Mouse (Mus musculus): ENCODE measurements around the gene Plxnd1. TPM values are rescaled to one million over a fixed set of nuclear protein-coding genes. Genes with fewer than 3 reads are reported as not detected.

The Plxnd1 gene
- polyA plus RNA-seq, 1 experiment from 2014 or later = 23.8 TPM

GRCm38 (mm10) chr6:115932391-115932790, 62.4 kb downstream of the Plxnd1 start:
- DNase-seq (ENCODE audit: low spot score) = no peak
- no peak for ATAC-seq (ENCODE audit: insufficient read depth, low FRiP score, low TSS enrichment)
- H3K36me3 ChIP-seq (ENCODE audit: control insufficient read depth, insufficient read depth, low read length) = no peaks in the 10 kb centered on the region
- H3K4me2 ChIP-seq (ENCODE audit: low read depth) = no peak overlapping the region
- no peak overlapping the region for H3K4me3 ChIP-seq (ENCODE audit: low read depth, low read length)
- H3K9ac ChIP-seq (ENCODE audit: low read length) = no peak overlapping the region
- H3K27ac ChIP-seq (ENCODE audit: low read depth, low read length) = no peak overlapping the region
- WGBS = 88% methylated on average over 3 of the region's 3 CpGs
- H3K4me1 ChIP-seq (ENCODE audit: control insufficient read depth, insufficient read depth, low read length) = no peaks in the 10 kb centered on the region
- H3K27me3 ChIP-seq (ENCODE audit: control insufficient read depth, insufficient read depth, low read length) = no peaks in the 10 kb centered on the region
- no peaks in the 10 kb centered on the region for H3K9me3 ChIP-seq (ENCODE audit: control insufficient read depth, low read length)

GRCm38 (mm10) chr6:115931639-115932038, 63.2 kb downstream of the Plxnd1 start, which contains the start of gene Rho:
TSS of gene Rho (plus strand) at chr6:115931748.
- Histone ChIP-seq H3K36me3 (ENCODE audit: control insufficient read depth, insufficient read depth, low read length) (no peaks in the 10 kb centered on the region), H3K9me3 (ENCODE audit: control insufficient read depth, low read length) (no peaks in the 10 kb centered on the region), H3K4me3 (ENCODE audit: low read depth, low read length) (no peak within 1 kb of the TSS), H3K4me1 (ENCODE audit: control insufficient read depth, insufficient read depth, low read length) (no peaks in the 10 kb centered on the region), H3K27ac (ENCODE audit: low read depth, low read length) (no peak within 1 kb of the TSS), H3K27me3 (ENCODE audit: control insufficient read depth, insufficient read depth, low read length) (no peaks in the 10 kb centered on the region), H3K4me2 (ENCODE audit: low read depth) (no peak within 1 kb of the TSS), H3K9ac (ENCODE audit: low read length) (no peak within 1 kb of the TSS)
- WGBS = 88% methylated on average over 14 of the region's 14 CpGs
- ATAC-seq (ENCODE audit: insufficient read depth, low FRiP score, low TSS enrichment) = no peak
- DNase-seq (ENCODE audit: low spot score) = no peak

- H3K4me3 ChIP-seq (ENCODE audit: low read depth, low read length) = no peak overlapping the region
- no peak for DNase-seq (ENCODE audit: low spot score)
- WGBS = 72% methylated on average over 5 of the region's 5 CpGs
Measured at GRCm38 (mm10) chr6:115930018-115930417, 64.8 kb downstream of the Plxnd1 start.

GRCm38 (mm10) chr6:115927292-115928242, 67.2 kb downstream of the Plxnd1 start:
- ATAC-seq (ENCODE audit: insufficient read depth, low FRiP score, low TSS enrichment) (no peak), DNase-seq (ENCODE audit: low spot score) (no peak)
- Histone ChIP-seq H3K27ac (ENCODE audit: low read depth, low read length) (no peak overlapping the region), H3K4me1 (ENCODE audit: control insufficient read depth, insufficient read depth, low read length) (no peaks in the 10 kb centered on the region), H3K36me3 (ENCODE audit: control insufficient read depth, insufficient read depth, low read length) (no peaks in the 10 kb centered on the region), H3K27me3 (ENCODE audit: control insufficient read depth, insufficient read depth, low read length) (no peaks in the 10 kb centered on the region), H3K9ac (ENCODE audit: low read length) (no peak overlapping the region), H3K4me2 (ENCODE audit: low read depth) (no peak overlapping the region), H3K4me3 (ENCODE audit: low read depth, low read length) (no peak overlapping the region), H3K9me3 (ENCODE audit: control insufficient read depth, low read length) (no peaks in the 10 kb centered on the region)
- 80% methylated on average over 10 of the region's 10 CpGs for WGBS

More at GRCm38 (mm10) chr6:115930018-115930417, 64.8 kb downstream of the Plxnd1 start:
- Histone ChIP-seq H3K36me3 (ENCODE audit: control insufficient read depth, insufficient read depth, low read length) (no peaks in the 10 kb centered on the region), H3K9me3 (ENCODE audit: control insufficient read depth, low read length) (no peaks in the 10 kb centered on the region), H3K9ac (ENCODE audit: low read length) (no peak overlapping the region), H3K27ac (ENCODE audit: low read depth, low read length) (no peak overlapping the region), H3K27me3 (ENCODE audit: control insufficient read depth, insufficient read depth, low read length) (no peaks in the 10 kb centered on the region), H3K4me1 (ENCODE audit: control insufficient read depth, insufficient read depth, low read length) (no peaks in the 10 kb centered on the region), H3K4me2 (ENCODE audit: low read depth) (no peak overlapping the region)
- ATAC-seq (ENCODE audit: insufficient read depth, low FRiP score, low TSS enrichment) = no peak

- H3K4me3 ChIP-seq (ENCODE audit: low read depth, low read length) = no peak overlapping the region
- no peak overlapping the region for H3K27ac ChIP-seq (ENCODE audit: low read depth, low read length)
- H3K36me3 ChIP-seq (ENCODE audit: control insufficient read depth, insufficient read depth, low read length) = no peaks in the 10 kb centered on the region
- H3K27me3 ChIP-seq (ENCODE audit: control insufficient read depth, insufficient read depth, low read length) = no peaks in the 10 kb centered on the region
- ATAC-seq (ENCODE audit: insufficient read depth, low FRiP score, low TSS enrichment) (no peak), DNase-seq (ENCODE audit: low spot score) (no peak)
- H3K9ac ChIP-seq (ENCODE audit: low read length) = no peak overlapping the region
- no peaks in the 10 kb centered on the region for H3K9me3 ChIP-seq (ENCODE audit: control insufficient read depth, low read length)
- no peaks in the 10 kb centered on the region for H3K4me1 ChIP-seq (ENCODE audit: control insufficient read depth, insufficient read depth, low read length)
- H3K4me2 ChIP-seq (ENCODE audit: low read depth) = no peak overlapping the region
- 88% methylated on average over 10 of the region's 10 CpGs for WGBS
Measured at GRCm38 (mm10) chr6:115926416-115926815, 68.4 kb downstream of the Plxnd1 start.

GRCm38 (mm10) chr6:115924829-115925228, 70.0 kb downstream of the Plxnd1 start:
- ATAC-seq (ENCODE audit: insufficient read depth, low FRiP score, low TSS enrichment) (no peak), DNase-seq (ENCODE audit: low spot score) (no peak)
- H3K9me3 ChIP-seq (ENCODE audit: control insufficient read depth, low read length) = no peaks in the 10 kb centered on the region
- H3K27me3 ChIP-seq (ENCODE audit: control insufficient read depth, insufficient read depth, low read length) = no peaks in the 10 kb centered on the region
- no peak overlapping the region for H3K9ac ChIP-seq (ENCODE audit: low read length)
- WGBS = 51% methylated on average over 6 of the region's 6 CpGs
- H3K27ac ChIP-seq (ENCODE audit: low read depth, low read length) = no peak overlapping the region
- no peak overlapping the region for H3K4me3 ChIP-seq (ENCODE audit: low read depth, low read length)
- no peak overlapping the region for H3K4me2 ChIP-seq (ENCODE audit: low read depth)
- no peaks in the 10 kb centered on the region for H3K36me3 ChIP-seq (ENCODE audit: control insufficient read depth, insufficient read depth, low read length)
- no peaks in the 10 kb centered on the region for H3K4me1 ChIP-seq (ENCODE audit: control insufficient read depth, insufficient read depth, low read length)

GRCm38 (mm10) chr6:115919876-115920275, 74.9 kb downstream of the Plxnd1 start:
- Histone ChIP-seq H3K4me2 (ENCODE audit: low read depth) (no peak overlapping the region), H3K4me3 (ENCODE audit: low read depth, low read length) (no peak overlapping the region), H3K36me3 (ENCODE audit: control insufficient read depth, insufficient read depth, low read length) (no peaks in the 10 kb centered on the region), H3K4me1 (ENCODE audit: control insufficient read depth, insufficient read depth, low read length) (no peaks in the 10 kb centered on the region), H3K27ac (ENCODE audit: low read depth, low read length) (no peak overlapping the region), H3K9ac (ENCODE audit: low read length) (no peak overlapping the region), H3K27me3 (ENCODE audit: control insufficient read depth, insufficient read depth, low read length) (no peaks in the 10 kb centered on the region), H3K9me3 (ENCODE audit: control insufficient read depth, low read length) (no peaks in the 10 kb centered on the region)
- no peak for ATAC-seq (ENCODE audit: insufficient read depth, low FRiP score, low TSS enrichment)
- DNase-seq (ENCODE audit: low spot score) = no peak
- WGBS = 89% methylated on average over 5 of the region's 5 CpGs

GRCm38 (mm10) chr6:115918615-115919014, 76.2 kb downstream of the Plxnd1 start:
- WGBS = 94% methylated on average over 1 of the region's 1 CpGs
- Histone ChIP-seq H3K27me3 (ENCODE audit: control insufficient read depth, insufficient read depth, low read length) (no peaks in the 10 kb centered on the region), H3K36me3 (ENCODE audit: control insufficient read depth, insufficient read depth, low read length) (no peaks in the 10 kb centered on the region), H3K4me2 (ENCODE audit: low read depth) (no peak overlapping the region), H3K4me1 (ENCODE audit: control insufficient read depth, insufficient read depth, low read length) (no peaks in the 10 kb centered on the region), H3K9ac (ENCODE audit: low read length) (no peak overlapping the region), H3K9me3 (ENCODE audit: control insufficient read depth, low read length) (no peaks in the 10 kb centered on the region), H3K4me3 (ENCODE audit: low read depth, low read length) (no peak overlapping the region), H3K27ac (ENCODE audit: low read depth, low read length) (no peak overlapping the region)
- DNase-seq (ENCODE audit: low spot score) (no peak), ATAC-seq (ENCODE audit: insufficient read depth, low FRiP score, low TSS enrichment) (no peak)

- Histone ChIP-seq H3K9me3 (ENCODE audit: control insufficient read depth, low read length) (no peaks in the 10 kb centered on the region), H3K4me3 (ENCODE audit: low read depth, low read length) (no peak overlapping the region)
Measured at GRCm38 (mm10) chr6:115916611-115917010, 78.2 kb downstream of the Plxnd1 start.

More at GRCm38 (mm10) chr6:115916611-115917010, 78.2 kb downstream of the Plxnd1 start:
- no peak overlapping the region for H3K4me2 ChIP-seq (ENCODE audit: low read depth)
- no peaks in the 10 kb centered on the region for H3K27me3 ChIP-seq (ENCODE audit: control insufficient read depth, insufficient read depth, low read length)
- DNase-seq (ENCODE audit: low spot score) = no peak
- H3K4me1 ChIP-seq (ENCODE audit: control insufficient read depth, insufficient read depth, low read length) = no peaks in the 10 kb centered on the region
- no peak overlapping the region for H3K27ac ChIP-seq (ENCODE audit: low read depth, low read length)
- H3K9ac ChIP-seq (ENCODE audit: low read length) = no peak overlapping the region
- ATAC-seq (ENCODE audit: insufficient read depth, low FRiP score, low TSS enrichment) = no peak
- no peaks in the 10 kb centered on the region for H3K36me3 ChIP-seq (ENCODE audit: control insufficient read depth, insufficient read depth, low read length)
- WGBS = 78% methylated on average over 5 of the region's 5 CpGs

Data from neural tube, embryonic 11.5 days (tissue).